Mouse (Mus musculus) right cerebral cortex, postnatal 14 days (tissue): ENCODE measurements around the gene Tomm20.
"Not testable (repeated sequence)": the region's sequence is repeated elsewhere in the genome, so short reads cannot be mapped to it uniquely, and the experiment has no call there.

ENCODE experiments used
- DNase-seq: peaks from one replicate; pipeline ENCODE4 v3.0.0; 2022

The Tomm20 gene

DNA sequence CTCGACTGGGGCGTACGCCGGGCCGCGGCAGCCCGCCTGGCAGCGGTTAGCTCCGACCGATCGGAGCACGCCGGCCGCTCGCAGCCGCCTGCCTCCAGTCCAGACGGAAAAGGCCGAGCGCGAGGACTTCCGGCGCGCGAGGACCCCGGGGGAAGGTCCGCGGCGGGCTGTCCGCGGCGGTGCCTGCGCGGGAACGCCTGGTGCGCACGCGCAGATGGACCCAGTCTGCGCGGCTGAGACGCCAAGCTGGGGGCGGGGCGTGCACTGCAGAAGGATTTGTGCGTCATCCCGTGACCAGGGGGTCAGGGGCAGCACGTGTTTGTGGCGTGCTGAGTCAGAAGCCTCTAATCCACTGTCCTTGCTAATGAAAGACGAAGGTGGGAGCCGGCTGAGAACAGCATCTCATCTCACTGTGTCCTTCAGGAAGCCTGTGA, at the start of gene Tomm20:
Gene Tomm20 (minus strand): TSS at position 115 of the 434 bp plus-strand sequence.
- DNase-seq = peak; percentile 97

DNA sequence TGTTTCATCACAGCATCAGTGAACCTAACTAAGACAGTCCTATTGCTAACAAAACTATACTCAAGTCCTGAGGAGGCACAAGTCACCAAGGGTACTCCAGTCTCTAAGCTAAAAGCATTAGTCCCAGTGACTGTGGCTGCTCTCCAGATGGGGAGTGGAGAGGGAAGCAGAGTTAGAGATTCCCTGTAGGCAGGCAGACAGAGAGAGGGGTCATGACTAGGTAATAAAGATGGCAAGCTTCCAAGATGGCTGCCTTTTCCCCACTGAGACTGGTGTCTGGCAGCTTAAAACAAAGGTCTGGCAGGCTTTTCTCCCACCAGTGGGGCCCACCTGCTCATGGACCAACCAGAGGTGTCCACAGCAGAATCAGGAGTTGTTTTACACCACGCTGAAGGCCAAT, 48.9 kb upstream of the Tomm20 start:
- DNase-seq = no peak

DNA sequence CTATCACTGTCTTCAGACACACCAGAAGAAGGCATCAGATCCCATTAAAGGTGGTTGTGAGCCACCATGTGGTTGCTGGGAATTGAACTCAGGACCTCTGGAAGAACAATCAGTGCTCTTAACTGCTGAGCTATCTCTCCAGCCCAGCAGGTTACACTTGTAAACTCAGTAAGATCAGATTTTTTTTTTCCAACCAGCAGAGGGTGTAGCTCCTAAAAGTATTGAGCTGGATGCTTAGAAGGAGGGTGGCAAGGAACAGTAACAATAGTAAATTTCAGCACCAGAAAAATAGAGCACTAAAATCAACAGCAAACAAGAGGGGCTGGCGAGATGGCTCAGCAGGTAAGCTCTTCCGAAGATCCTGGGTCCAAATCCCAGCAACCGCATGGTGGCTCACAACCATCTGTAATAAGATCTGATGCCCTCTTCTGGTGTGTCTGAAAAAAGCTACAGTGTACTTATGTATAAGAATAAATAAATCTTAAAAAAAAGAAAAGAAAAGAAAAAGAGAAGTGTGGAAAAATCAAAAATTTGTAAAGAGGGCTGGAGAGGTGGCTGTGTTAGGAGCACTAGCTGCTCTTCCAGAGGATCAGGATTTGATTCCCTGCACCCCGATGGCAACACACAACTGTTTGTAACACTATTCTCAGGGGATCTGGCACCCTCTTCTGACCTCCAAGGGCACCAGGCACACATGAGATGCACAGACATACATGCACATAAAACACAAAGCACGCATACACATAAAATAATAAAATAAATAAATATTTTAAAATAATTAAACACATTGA, 43.9 kb upstream of the Tomm20 start:
- DNase-seq = no peak

DNA sequence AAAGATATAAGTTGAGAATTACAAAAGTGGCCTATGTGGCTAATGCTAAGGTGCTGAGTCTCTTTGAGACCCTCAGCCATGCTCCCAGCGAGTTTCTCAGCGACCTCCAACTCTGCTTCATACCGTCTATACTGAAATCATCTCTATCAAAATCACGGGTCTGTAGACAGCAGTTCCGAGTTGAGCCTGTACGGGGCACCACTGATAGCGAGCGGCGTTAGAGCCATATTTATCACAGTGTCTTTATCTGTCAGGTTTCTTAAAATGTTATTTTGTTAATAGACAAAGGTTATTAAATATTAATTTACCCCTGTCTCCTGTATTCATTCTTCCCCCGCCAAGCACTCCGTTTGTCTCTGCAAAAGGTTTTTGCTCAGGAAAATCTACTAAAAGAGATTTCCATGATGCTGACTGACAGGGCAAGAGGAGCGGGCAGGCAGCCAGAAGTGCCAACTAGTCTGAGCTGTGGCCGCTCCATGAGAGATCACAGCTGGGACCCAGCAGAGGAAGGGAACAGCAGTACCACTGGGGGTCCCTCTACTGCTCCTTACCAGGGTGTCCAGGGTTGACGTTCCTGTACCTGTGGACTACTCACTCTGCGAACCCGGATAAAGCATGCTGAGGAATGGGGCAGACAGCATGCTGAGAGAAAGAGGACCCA, 42.8 kb upstream of the Tomm20 start:
- no peak for DNase-seq

DNA sequence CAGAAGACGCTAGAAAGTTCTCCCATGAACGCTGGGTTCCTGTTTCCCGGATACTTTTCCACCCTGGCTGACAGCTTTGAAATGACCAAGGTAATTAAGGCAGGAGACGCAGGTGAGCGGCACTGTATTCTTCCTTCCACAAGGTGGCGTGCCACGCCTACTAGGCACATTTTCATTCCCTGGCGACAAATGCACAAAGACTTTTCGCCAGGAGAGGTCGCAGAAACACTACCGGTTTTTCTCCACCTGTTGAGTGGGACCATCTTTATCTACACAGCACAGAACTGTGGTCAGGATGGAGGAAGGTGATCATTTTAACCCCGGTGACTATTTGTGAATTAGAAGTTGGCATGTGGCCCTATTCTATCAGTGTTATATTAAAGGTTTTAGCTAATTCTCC, 40.9 kb upstream of the Tomm20 start:
- DNase-seq = peak; percentile 77

DNA sequence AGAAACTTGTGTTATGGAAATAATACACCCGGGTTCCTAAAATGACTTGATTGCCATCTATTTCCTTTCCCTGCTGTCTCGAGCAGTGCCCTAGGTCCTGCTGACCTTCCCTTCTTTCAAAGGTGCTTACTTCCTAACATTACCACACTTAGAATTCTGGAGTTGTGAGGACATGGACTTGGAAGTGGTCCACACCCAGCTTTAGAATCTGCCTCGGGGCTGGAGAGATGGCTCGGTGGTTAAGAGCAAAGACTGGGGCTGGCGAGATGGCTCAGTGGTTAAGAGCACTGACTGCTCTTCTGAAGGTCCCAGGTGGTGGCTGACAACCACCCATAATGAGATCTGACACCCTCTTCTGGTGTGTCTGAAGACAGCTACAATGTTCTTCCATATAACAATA, 34.4 kb upstream of the Tomm20 start:
- DNase-seq = no peak

DNA sequence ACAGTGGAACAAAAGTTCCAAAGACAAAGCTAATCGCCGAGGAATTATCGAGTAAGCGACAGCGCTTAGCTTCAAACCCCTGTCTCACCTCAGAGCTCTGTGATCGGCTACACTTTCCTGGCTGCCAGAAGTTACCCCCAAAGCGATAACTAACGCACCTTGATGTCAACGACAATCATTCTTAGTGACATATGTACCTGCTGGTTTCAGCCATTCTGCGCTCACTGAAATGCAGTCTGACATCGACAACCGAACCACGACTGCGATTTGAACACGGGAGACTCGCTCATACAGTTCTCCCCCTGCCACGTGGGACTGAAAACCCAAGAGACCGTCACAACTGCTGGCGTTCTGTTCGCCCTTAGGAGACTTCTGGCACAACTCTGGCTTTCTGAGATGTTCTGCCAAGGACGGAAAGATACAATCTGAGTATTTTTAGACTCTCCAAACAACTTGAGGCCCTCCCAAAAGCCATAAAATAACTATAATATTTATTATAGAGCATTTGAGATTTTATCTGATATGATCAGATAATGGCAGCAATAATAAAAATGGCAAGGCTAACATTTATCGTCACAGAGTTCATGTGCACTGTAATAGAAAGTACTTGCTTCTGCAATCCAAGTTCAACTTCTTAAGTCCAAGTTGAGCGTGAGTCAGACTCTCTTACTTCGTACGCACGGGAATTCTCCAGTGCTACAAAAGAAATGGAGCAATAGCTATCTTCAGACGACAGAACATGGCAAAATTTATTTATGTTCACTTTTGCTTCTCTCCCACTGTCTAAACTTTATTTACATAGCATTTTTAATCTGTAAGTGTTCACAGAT, 33.7 kb upstream of the Tomm20 start:
- no peak for DNase-seq

DNA sequence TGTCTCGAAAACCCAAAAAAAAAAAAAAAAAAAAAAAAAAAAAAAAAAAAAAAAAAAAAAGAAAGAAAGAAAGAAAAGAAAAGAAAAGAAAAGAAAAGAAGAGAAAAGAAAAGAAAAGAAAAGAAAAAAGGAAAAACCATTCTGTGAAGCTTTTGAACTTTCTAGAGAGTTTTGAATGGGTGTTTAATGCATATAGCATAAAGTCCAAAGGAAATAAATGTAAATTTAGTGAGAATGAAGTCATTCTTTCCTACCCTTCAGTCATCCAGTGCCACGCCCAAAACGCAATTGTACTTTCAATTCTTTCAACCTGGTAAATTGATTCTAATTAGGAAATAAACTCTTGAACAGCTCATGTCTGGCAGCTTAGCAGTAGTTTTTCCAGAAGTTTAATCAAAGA, 32.9 kb upstream of the Tomm20 start:
- not testable (repeated sequence) for DNase-seq

DNA sequence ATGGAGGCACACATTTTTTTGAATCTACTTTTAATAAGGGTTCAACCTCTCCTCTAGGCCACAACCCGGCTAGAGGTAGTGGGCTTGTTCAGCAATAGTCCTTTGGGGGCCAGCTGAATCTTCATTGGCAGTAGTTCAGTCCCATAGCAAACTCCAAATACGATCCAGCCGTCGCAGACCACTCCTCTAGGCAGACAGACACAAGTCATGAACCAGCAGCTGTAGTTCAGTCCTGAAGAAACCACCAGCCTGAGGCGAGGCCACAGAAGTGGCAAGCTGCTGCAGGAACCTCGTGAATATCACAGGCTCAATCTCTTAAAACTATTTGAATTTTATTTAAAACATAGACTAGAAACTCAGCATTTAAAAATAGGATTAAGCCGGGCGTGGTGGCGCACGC, 32.4 kb upstream of the Tomm20 start:
- DNase-seq = no peak

DNA sequence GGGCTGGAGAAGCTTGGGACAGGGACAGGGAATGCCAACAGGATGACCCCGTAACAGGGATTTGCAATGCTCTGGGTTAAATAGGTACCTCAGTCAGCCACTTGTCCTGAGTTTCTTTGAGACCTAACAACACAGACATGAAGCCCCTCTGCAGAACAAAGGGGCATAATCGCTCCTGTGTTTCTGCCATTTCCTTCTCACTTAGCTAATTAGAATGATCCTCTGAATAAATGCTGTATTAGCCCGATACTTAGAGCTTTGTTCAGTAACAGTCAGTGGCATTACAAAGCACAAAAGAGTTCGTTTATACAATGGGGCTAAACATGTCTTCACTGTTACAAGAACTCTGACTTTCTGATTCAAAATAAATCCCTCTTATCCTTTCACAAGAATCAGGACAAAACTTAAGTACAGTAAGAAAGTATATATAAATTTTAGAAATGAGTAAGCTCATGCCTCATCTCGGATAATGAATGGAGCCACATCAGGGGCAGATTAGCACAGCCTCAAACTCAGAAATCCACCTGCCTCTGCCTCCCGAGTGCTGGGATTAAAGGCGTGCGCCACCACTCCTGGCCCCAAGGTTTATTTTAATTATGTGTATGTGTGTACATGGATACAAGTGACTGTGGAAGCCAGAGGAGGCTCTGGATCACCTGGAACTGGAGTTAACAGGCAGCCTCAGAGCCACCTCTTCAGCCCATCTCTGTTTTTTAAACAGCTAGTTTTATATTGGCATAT, 31.1 kb upstream of the Tomm20 start:
- no peak for DNase-seq

DNA sequence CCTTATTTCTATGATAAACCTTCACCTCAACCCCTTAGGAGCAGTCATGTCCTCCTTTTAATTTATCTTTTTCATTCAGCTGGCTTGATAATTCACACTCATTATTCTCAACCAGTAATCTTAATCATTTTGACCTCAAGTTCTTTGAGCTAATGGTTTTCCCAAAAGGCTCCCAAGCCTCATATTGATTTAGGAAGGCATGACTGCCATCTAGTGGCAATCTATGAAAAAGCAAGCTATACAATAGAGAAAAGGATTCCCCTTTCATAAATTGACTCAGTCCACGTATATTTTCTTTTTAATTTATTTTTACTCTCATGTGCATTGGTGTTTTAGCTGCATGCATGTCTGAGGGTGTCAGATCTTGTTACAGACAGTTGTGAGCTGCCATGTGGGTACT, 30.1 kb upstream of the Tomm20 start:
- DNase-seq = no peak

DNA sequence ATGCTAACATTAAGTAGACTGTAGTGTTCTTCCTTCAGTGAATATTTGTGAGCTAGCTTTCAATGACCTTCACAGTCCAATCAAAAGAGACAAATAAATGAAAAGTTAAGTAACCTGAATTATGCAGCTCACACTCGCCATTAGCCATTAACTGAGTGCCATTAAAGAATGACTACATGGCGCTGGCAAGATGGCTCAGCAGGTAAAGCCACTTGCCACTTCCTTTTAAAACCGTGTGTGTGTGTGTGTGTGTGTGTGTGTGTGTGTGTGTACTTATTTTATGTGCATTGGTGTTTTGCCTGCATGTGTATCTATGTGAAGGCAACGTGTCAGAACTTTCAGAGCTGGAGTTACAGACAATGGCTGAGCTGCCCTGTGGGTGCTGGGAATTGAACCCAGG, 28.9 kb upstream of the Tomm20 start:
- DNase-seq = no peak

DNA sequence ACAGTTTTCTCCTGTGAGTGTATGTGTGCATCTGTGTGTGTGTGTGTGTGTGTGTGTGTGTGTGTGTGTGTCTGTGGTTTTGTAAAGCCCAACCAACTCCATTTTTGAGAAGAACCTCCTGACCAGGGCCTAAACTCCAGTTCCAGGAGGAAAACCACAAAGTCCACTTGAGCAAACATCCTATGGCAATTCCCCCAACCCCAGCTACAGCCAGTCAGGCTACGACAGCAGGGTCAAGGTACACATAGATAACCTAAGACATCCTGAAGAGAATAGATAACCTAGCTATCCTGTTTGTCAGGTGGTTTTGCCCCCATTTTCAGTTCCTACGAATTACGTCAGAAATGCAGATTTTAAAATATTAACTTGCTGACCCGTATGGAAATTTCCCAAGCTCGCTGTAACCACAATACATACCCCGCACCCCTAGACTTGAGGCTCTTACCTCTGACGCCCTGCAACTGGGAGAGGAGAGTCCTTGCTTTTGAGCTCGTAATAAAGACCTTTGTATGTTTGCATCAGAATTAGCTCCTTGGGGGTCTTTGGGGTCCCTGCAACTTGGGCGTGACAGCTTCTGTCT, 28.1 kb upstream of the Tomm20 start:
- DNase-seq = no peak

DNA sequence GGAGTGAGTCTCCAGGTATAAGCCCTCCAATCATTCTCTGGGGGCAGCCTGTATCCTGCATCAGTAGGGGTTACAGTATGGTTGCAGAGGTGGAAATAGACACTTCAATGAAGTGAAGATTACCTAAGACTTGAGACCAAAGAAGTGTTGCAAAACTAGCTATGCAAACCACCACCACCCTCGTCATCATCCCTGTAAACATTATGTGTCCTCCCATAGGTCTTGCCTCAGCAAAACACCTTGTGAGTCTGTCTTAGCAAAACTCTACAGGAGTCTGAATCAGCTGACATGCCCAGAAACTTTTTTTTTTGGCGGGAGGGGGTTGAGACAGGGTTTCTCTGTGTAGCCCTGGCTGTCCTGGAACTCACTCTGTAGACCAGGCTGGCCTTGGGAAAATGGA, 27.0 kb upstream of the Tomm20 start:
- DNase-seq = no peak

DNA sequence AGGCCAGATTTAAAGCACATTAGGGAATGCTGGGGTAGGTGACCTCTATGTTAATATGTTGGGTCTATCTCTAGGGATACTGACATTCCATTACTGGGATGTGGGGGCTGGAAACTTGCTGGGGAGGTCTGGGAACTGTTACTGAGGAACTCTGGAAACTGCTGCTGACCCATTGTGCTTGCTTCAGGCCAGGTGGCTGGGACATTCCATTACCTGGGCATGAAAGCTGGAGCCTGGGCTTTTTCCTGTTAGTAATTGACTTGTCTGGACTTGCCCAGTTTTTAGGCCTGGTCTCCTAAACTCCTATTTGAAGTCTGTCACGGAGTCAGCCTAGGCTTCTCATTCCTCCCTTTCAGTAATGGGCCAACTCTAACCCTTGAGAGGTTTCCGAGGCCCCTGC, 26.5 kb upstream of the Tomm20 start:
- no peak for DNase-seq

DNA sequence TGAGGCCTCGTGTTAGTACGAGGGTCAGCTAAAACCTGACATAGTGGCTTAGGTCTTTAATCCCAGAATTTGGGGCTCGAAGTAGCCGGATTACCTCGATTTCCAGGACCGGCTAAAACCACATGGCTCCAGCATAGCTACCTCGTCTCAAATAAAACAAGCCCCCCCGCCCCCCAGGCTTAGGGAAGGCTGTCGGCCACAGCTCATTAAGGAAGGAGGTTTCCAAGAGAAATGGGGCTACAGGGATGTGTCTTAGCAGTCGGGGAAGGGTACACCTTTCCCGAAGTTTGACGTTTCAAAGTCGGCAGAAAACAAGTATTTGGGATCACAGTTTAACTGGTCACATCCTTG, 25.6 kb upstream of the Tomm20 start:
- DNase-seq = no peak

DNA sequence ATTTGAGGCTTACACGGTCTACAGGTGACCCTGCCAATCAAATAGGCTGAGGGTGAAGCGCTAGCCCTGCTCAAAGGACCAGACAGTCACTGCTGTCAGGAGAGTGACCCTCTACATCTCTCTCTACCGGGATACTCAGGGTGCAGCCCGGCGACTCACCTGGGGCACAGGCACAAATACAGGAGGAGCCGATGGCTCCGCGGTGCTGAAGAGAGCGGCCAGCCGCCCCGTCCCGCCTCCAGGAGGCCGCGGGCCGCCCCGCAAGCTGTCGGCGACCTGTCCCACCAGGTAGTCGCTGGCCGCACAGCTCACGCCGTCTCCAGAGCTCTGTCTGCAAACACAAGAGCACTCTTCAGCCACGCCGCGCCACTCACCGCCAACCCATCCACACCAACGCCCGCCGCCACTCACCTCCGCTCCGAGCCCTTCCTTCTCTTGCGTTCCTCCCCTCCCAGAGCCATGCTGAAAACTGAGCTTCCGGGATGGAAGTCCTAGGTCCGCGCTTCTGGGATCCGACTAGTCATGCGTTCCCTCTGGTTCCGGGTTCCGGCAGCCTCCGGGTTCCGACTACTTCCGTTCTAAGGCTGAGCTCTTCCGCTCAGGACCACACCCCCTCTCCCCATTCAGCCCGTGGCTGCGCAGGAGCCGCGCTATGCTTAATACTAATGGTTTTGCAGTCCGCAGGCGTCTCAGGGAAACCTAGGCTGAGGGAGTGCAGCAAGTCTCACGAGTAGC, 25.1 kb upstream of the Tomm20 start, which contains the start of gene Rbm34:
Gene Rbm34 (minus strand): TSS at position 493 of the 735 bp plus-strand sequence.
- peak; percentile 93 for DNase-seq

DNA sequence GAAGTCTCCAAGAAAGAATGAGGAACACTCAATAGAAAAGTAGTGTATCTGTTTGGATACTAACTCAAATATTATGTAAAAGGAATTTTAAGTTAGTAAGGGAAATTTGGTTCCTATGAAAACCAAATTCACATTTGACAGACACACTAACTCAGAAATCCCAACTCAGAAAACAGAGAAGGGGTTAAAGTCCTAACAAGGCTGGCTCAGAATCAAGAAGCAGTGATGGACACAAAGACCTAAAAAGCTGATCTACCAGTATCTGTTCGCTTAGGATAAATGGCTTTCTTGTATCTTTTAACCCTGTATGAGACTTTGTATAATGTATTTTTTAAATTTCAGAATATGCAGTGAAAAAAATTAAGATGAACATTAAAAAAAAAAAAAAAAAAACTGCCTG, 23.9 kb upstream of the Tomm20 start:
- DNase-seq = no peak

DNA sequence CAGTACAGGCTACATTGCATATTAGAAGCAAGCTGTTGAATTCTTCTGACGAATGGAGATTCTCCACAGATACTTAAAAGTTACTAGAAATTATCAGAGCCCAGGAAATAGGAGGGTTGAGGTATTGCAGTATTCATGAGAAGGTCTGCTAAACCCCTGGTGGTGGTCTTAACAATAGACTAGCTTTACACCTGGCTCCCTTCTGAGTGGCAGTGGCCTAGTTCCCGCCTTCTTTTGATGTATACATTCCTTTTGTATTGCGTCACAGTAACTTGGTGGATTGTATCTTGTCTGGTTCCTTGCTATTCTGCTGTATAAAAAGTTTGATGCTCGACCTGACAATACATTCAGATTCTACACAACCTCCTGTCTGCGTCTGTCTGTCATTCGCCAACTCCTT, 22.5 kb upstream of the Tomm20 start:
- DNase-seq = no peak

DNA sequence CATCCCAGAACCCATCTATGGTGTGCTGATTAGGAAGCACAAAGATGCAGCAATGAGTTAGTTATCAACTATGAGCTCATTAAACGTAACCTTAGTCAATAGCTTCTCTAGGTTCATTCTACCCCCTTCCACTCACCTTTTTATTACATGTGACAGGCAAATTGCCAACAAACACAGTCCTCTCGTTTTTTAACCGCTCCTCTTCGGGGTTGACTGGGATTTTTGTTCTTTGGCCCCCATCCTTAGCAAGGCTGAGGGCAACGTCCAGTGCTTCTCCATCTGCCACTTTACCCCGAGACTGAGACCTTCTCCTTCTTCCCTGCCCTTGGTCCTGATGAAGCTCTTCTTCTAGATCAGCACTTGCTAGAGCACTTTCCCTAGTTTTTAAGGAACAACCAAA, 19.6 kb upstream of the Tomm20 start:
- DNase-seq = no peak

DNA sequence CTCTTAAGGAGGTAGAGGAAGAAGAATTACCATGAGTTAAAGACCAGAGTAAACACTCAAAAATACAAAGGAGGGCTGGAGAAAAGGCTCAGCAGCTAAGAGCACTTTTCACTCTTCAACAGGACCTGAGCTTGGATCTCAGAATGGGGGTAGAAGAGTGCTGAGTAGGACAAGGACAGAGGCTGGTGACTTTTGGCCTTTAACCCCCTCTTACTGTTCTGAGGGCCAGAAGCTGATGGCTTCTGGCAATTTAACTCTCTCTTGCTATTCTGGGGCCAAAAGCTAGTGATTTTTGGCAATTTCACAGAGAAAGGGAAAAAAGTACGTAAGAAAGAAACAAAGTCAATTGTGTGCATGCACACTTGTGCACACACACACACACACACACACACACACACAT, 17.2 kb upstream of the Tomm20 start:
- DNase-seq = no peak

DNA sequence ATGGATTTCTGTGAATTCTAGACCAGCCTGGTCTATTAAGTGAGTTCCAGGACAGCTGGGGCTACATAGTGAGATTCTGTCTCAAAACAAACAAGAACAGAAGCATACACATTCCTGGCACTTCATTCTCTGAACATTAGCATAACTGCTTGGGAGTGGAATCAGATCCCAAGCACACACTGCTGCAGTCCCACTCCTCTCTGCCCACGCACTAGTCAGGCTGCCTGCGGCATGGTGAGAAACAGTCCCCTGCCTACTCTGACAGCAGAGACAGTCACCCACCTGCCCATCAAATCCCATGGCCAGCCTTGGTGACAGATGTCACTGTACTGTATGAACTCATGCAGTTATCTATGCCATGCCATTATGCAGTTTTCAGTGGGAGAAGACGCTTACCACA, 15.9 kb upstream of the Tomm20 start:
- DNase-seq = no peak
